Mouse (Mus musculus) spleen, adult 2 months (tissue): ENCODE results near the gene Arid4b.

Source experiments
- CTCF ChIP-seq: fragments of 200-500 bp; IDR thresholded peaks from 2 replicates; pipeline ENCODE4 v1.5.1; 2011; ENCODE audit warnings: mild to moderate bottlenecking, inconsistent platforms; ENCODE audit not compliant: insufficient read depth, insufficient read length, insufficient replicate concordance; ENCODE audit errors: extremely low read depth
- POLR2A ChIP-seq: fragments of 200-500 bp; IDR thresholded peaks from 2 replicates; pipeline ENCODE4 v1.6.1; 2011; ENCODE audit warnings: low read depth, low read length, inconsistent platforms

- TF ChIP-seq CTCF (no peak), POLR2A (no peak)
These were observed 22.8 kb upstream of the Arid4b start for GRCm38 (mm10) chr13:14040186-14040585.
